Mouse (Mus musculus) testis, adult 2 months (tissue): ENCODE measurements around the gene Mpp3.

Experiments used
- CTCF ChIP-seq: fragments of 200-500 bp; IDR thresholded peaks from 2 replicates; pipeline ENCODE4 v1.5.1; 2012; ENCODE audit warnings: low read depth, mild to moderate bottlenecking, inconsistent platforms, low read length, moderate library complexity; ENCODE audit not compliant: control insufficient read depth, insufficient read depth, insufficient replicate concordance
- POLR2A ChIP-seq: fragments of 200-500 bp; IDR thresholded peaks from 2 replicates; pipeline ENCODE4 v1.6.1; 2012; ENCODE audit warnings: low read depth, mild to moderate bottlenecking, inconsistent platforms, low read length, moderate library complexity; ENCODE audit not compliant: control insufficient read depth

DNA sequence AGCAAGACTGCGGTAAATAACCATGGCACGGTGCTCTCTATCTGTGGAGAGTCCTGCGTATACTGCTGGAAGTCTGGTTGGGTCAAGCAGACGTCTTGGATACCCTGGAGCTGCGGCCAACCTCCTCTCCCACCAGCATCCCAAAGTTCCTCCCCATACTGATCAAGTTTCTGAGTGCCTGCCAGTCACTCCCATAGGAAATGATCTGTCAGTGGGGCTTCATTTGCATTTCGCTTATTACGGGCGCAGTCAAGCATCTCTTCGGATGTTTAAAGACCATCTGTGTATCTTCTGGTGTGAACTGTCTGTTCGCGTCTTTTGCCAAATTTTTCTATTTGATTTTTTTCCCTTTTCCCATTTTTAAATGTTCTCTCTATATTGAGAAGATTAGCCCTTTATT, 41.4 kb upstream of the Mpp3 start:
- TF ChIP-seq POLR2A (no peak), CTCF (no peak)
